Mouse (Mus musculus) CH12.LX (cell line): ENCODE results near the gene Arrdc2. TPM values are rescaled to one million over a fixed set of nuclear protein-coding genes. Genes with fewer than 3 reads are reported as not detected.
A peak's percentile ranks its signal among the peaks of the same experiment; 100 is the strongest.

Experiments used
- DNase-seq: peaks from one replicate; pipeline ENCODE4 v3.0.0-alpha.2; 2013; ENCODE audit errors: extremely low read depth
- H3K27ac ChIP-seq: 2 replicates; pipeline ENCODE4 v1.5.1; 2012; ENCODE audit warnings: low read depth, mild to moderate bottlenecking, control low read depth, moderate library complexity; ENCODE audit not compliant: insufficient read depth
- H3K27me3 ChIP-seq: replicated peaks from 2 replicates; pipeline ENCODE3; 2012; ENCODE audit warnings: inconsistent platforms
- H3K36me3 ChIP-seq, 2 experiments: replicated peaks in 1 of 2; 2 replicates each; pipeline versions ENCODE3 to v1.6.1; 2012; ENCODE audit warnings: inconsistent platforms in 1 of 2, low read length in 1 of 2, mild to moderate bottlenecking in 1 of 2, mixed read lengths in 1 of 2, moderate library complexity in 1 of 2; ENCODE audit not compliant: control insufficient read depth in 1 of 2, insufficient read depth in 1 of 2
- H3K4me1 ChIP-seq, 2 experiments: 2 replicates each; pipeline ENCODE4 v1.6.1; 2012; ENCODE audit warnings: inconsistent platforms in 1 of 2, moderate library complexity in 1 of 2; ENCODE audit not compliant: insufficient read depth in 2 of 2, control insufficient read depth in 1 of 2
- H3K4me2 ChIP-seq: 2 replicates; pipeline ENCODE4 v1.6.1; 2012; ENCODE audit warnings: low read depth, mild to moderate bottlenecking, control low read depth; ENCODE audit not compliant: poor library complexity, insufficient read depth, severe bottlenecking
- H3K4me3 ChIP-seq, 3 experiments: fragments of 150-350 bp in 1 of 3; sonication (generic) in 1 of 3; replicated peaks in 1 of 3; 2 replicates each; pipeline versions ENCODE3 to v1.5.1; 2011 to 2012; ENCODE audit warnings: low read depth in 2 of 3, low read length in 2 of 3, mild to moderate bottlenecking in 2 of 3, moderate library complexity in 2 of 3, control low read depth in 1 of 3, improper control_type of control experiment in 1 of 3, inconsistent platforms in 1 of 3, mixed read lengths in 1 of 3; ENCODE audit not compliant: poor library complexity in 1 of 3
- H3K79me2 ChIP-seq: replicated peaks from 2 replicates; pipeline ENCODE4 v1.6.1; 2012; ENCODE audit warnings: mild to moderate bottlenecking, moderate library complexity; ENCODE audit not compliant: control insufficient read depth, poor library complexity, insufficient read depth, severe bottlenecking; ENCODE audit errors: extremely low read depth
- H3K9ac ChIP-seq: 2 replicates; pipeline ENCODE4 v1.6.1; 2012; ENCODE audit warnings: low read depth, mild to moderate bottlenecking, control low read depth, moderate library complexity; ENCODE audit not compliant: insufficient read depth
- H3K9me3 ChIP-seq: replicated peaks from 2 replicates; pipeline ENCODE3; 2012; ENCODE audit warnings: low read length, inconsistent platforms, mixed read lengths
- CHD1 ChIP-seq: IDR thresholded peaks from 2 replicates; pipeline ENCODE4 v1.6.1; 2012; ENCODE audit warnings: low read depth, low read length, improper control_type of control experiment, inconsistent platforms
- CHD2 ChIP-seq: IDR thresholded peaks from 2 replicates; pipeline ENCODE4 v1.6.1; 2011; ENCODE audit warnings: low read length, improper control_type of control experiment
- CTCF ChIP-seq, 2 experiments: IDR thresholded peaks in 1 of 2; conservative IDR thresholded peaks in 1 of 2; 2 replicates each; pipeline ENCODE4 v1.5.1; 2011 to 2012; ENCODE audit warnings: low read depth in 2 of 2, low read length in 2 of 2, improper control_type of control experiment in 1 of 2, inconsistent platforms in 1 of 2, mild to moderate bottlenecking in 1 of 2, moderate library complexity in 1 of 2
- ELF1 ChIP-seq: IDR thresholded peaks from 2 replicates; pipeline ENCODE4 v1.6.1; 2014; ENCODE audit warnings: low read depth, mild to moderate bottlenecking, inconsistent platforms, low read length, improper control_type of control experiment
- ETS1 ChIP-seq: conservative IDR thresholded peaks from 2 replicates; pipeline ENCODE4 v1.6.1; 2012; ENCODE audit warnings: low read depth, mild to moderate bottlenecking, inconsistent platforms, low read length, improper control_type of control experiment, moderate library complexity
- GABPA ChIP-seq: IDR thresholded peaks from 2 replicates; pipeline ENCODE4 v1.6.1; 2012; ENCODE audit warnings: low read depth, low read length, improper control_type of control experiment, inconsistent platforms; ENCODE audit not compliant: insufficient replicate concordance
- HCFC1 ChIP-seq: IDR thresholded peaks from 2 replicates; pipeline ENCODE4 v1.6.1; 2012; ENCODE audit warnings: low read depth, mild to moderate bottlenecking, inconsistent platforms, low read length, improper control_type of control experiment
- IRF4 ChIP-seq: IDR thresholded peaks from 2 replicates; pipeline ENCODE4 v1.6.1; 2014; ENCODE audit warnings: low read depth, mild to moderate bottlenecking, inconsistent platforms, low read length, improper control_type of control experiment
- JUN ChIP-seq: IDR thresholded peaks from 2 replicates; pipeline ENCODE4 v1.6.1; 2011; ENCODE audit warnings: low read depth, mild to moderate bottlenecking, low read length, improper control_type of control experiment, moderate library complexity; ENCODE audit not compliant: insufficient read depth
- JUND ChIP-seq: conservative IDR thresholded peaks from 2 replicates; pipeline ENCODE4 v1.6.1; 2011; ENCODE audit warnings: low read depth, low read length, improper control_type of control experiment
- KAT2A ChIP-seq: IDR thresholded peaks from 2 replicates; pipeline ENCODE4 v1.6.1; 2012; ENCODE audit warnings: low read length, improper control_type of control experiment, inconsistent platforms; ENCODE audit not compliant: insufficient replicate concordance
- MAX ChIP-seq: IDR thresholded peaks from 2 replicates; pipeline ENCODE4 v1.6.1; 2011; ENCODE audit warnings: low read length, improper control_type of control experiment
- MAZ ChIP-seq: IDR thresholded peaks from 2 replicates; pipeline ENCODE4 v1.6.1; 2012; ENCODE audit warnings: low read depth, mild to moderate bottlenecking, inconsistent platforms, low read length, improper control_type of control experiment, moderate library complexity
- MXI1 ChIP-seq: IDR thresholded peaks from 2 replicates; pipeline ENCODE4 v1.6.1; 2011; ENCODE audit warnings: mild to moderate bottlenecking, low read depth, low read length, improper control_type of control experiment
- MYC ChIP-seq: IDR thresholded peaks from 2 replicates; pipeline ENCODE4 v1.6.1; 2011; ENCODE audit warnings: low read depth, mild to moderate bottlenecking, improper control_type of control experiment, low read length
- NRF1 ChIP-seq: IDR thresholded peaks from 2 replicates; pipeline ENCODE4 v1.6.1; 2014; ENCODE audit warnings: low read depth, mild to moderate bottlenecking, inconsistent platforms, low read length, improper control_type of control experiment, moderate library complexity
- PAX5 ChIP-seq: IDR thresholded peaks from 2 replicates; pipeline ENCODE4 v1.6.1; 2012; ENCODE audit warnings: low read length, inconsistent platforms, mixed read lengths
- POLR2AphosphoS2 ChIP-seq: IDR thresholded peaks from 2 replicates; pipeline ENCODE4 v1.6.1; 2011; ENCODE audit warnings: low read depth, low read length, improper control_type of control experiment
- RAD21 ChIP-seq: IDR thresholded peaks from 2 replicates; pipeline ENCODE4 v1.6.1; 2011; ENCODE audit warnings: low read depth, mild to moderate bottlenecking, low read length, improper control_type of control experiment, moderate library complexity
- RCOR1 ChIP-seq: conservative IDR thresholded peaks from 2 replicates; pipeline ENCODE4 v1.6.1; 2012; ENCODE audit warnings: low read depth, mild to moderate bottlenecking, inconsistent platforms, low read length, improper control_type of control experiment
- SMC3 ChIP-seq: IDR thresholded peaks from 2 replicates; pipeline ENCODE4 v1.6.1; 2011; ENCODE audit warnings: low read depth, low read length, improper control_type of control experiment
- TBP ChIP-seq: conservative IDR thresholded peaks from 2 replicates; pipeline ENCODE4 v1.6.1; 2011; ENCODE audit warnings: low read depth, low read length, improper control_type of control experiment
- TCF12 ChIP-seq: IDR thresholded peaks from 2 replicates; pipeline ENCODE4 v1.6.1; 2014; ENCODE audit warnings: low read depth, mild to moderate bottlenecking, inconsistent platforms, low read length, improper control_type of control experiment
- UBTF ChIP-seq: IDR thresholded peaks from 2 replicates; pipeline ENCODE4 v1.6.1; 2012; ENCODE audit warnings: low read depth, mild to moderate bottlenecking, inconsistent platforms, low read length, improper control_type of control experiment, moderate library complexity
- USF1 ChIP-seq: IDR thresholded peaks from 2 replicates; pipeline ENCODE4 v1.6.1; 2014; ENCODE audit warnings: low read depth, mild to moderate bottlenecking, inconsistent platforms, low read length, improper control_type of control experiment
- USF2 ChIP-seq: conservative IDR thresholded peaks from 2 replicates; pipeline ENCODE4 v1.6.1; 2011; ENCODE audit warnings: low read depth, low read length, improper control_type of control experiment
- ZKSCAN1 ChIP-seq: IDR thresholded peaks from 2 replicates; pipeline ENCODE4 v1.6.1; 2012; ENCODE audit warnings: low read depth, inconsistent platforms, low read length, improper control_type of control experiment, borderline replicate concordance
- dilution Hi-C: fragments of 300-500 bp; cut with MboI; formaldehyde crosslinking; loops from 2 replicates; pipeline ENCODE4 v1.14.3; 2020; ENCODE audit warnings: low sequenced_read_pairs; ENCODE audit not compliant: extremely low pct_unique_long_range_greater_than_20kb, extremely low pct_ligation_motif_present
- in situ Hi-C: fragments of 300-500 bp; cut with MboI; formaldehyde crosslinking; loops from 3 replicates; pipeline ENCODE4 v1.14.3; 2019; ENCODE audit warnings: low sequenced_read_pairs, low pct_ligation_motif_present, low pct_unique_long_range_greater_than_20kb, mixed read lengths
- polyA plus RNA-seq: library from polyadenylated mRNA; unstranded; fragments of >175 nt; gene quantifications from 2 replicates; pipeline ENCODE4 v1.2.1, GENCODE M21; 2012; ENCODE audit warnings: low read depth; ENCODE audit not compliant: insufficient read length
- total RNA-seq, 2 experiments: library from RNA; depleted of rRNA; stranded (reverse); fragments of 300-350 nt in 1 of 2; fragments of >200 nt in 1 of 2; gene quantifications; 2 replicates each; pipeline ENCODE4 v1.2.3; 2012 to 2014

Gene Arrdc2
- total and polyA plus RNA-seq, 3 experiments, result 5.6 to 8.0 (median 6.1) TPM

GRCm38 (mm10) chr8:70839408-70840351 is at the start of gene Arrdc2 (continued):
- peak; percentile 1; the same call in 1 of the 2 replicates for TF ChIP-seq NRF1

DNA sequence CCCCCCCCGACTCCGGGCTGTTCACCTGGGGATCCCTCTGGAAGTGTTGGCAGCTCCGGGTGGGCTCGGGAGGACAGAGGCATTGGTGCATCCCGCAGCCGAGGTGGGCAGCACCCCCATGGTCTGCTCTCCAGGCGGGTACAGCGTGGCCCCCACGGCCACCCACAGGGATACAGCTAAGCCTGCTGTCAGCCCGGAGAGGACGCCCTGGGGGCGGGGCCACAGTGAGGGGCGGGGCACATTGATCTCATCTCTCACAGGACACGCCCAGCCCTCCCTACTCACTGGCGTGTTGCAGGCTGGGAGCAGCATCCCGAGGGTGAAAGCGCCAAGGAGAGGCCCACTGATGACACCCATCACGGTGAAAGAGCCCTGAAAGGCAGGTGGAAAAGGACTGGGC is 48.1 kb upstream of the Arrdc2 start:
- H3K9ac ChIP-seq, result no peak overlapping the region
- peaks cover 12% of the 10 kb centered on the region for H3K9me3 ChIP-seq
- no peak overlapping the region for H3K4me2 ChIP-seq
- no peak for DNase-seq
- H3K79me2 ChIP-seq, result no peaks in the 10 kb centered on the region
- H3K27me3 ChIP-seq, result no peaks in the 10 kb centered on the region
- no peak overlapping the region for H3K27ac ChIP-seq
- dilution Hi-C loops, result no loop called here
- no peak for TF ChIP-seq IRF4
- no peak for TF ChIP-seq ZKSCAN1
- TF ChIP-seq USF2, result no peak
- TF ChIP-seq JUND, result no peak
- no peak for TF ChIP-seq JUN
- TF ChIP-seq CTCF (conservative IDR thresholded peaks at IDR 0.05 in 1 of 2, IDR thresholded peaks at IDR 0.05 in 1 of 2; ENCODE audit: low read depth in 2 of 2, low read length in 2 of 2), result no peak
- TF ChIP-seq ETS1, result no peak
- TF ChIP-seq RCOR1, result no peak
- no peak for TF ChIP-seq TCF12
- no peak for TF ChIP-seq PAX5
- TF ChIP-seq MAX, result no peak
- no peak for TF ChIP-seq MYC
- TF ChIP-seq, all 38 proteins: peak for 0
- in situ Hi-C loops, result no loop called here
- no peak overlapping the region for H3K4me3 ChIP-seq
- peaks cover 13 to 25% of the 10 kb centered on the region in 2 experiments for H3K4me1 ChIP-seq
- H3K36me3 ChIP-seq, result peaks cover 2 to 70% of the 10 kb centered on the region in 2 experiments

DNA sequence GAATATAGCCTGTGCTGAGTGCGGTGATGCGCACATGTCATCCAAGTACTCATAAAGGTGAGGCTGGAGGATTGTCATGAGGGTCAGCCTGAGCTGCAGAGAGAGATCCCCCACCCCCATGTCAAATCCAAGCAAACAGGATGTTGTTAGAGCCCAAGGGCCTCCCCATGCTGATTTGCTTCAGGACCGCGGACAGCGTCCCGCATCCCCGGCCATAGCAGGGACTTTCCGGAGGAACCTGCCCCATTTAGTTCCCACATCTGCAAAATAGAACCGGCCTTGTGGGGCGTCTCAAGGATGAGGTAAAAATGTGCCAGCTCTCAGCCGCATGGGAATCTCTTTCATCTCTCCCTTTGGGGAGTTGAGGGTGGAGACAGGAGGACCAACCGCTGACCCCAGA is 46.1 kb upstream of the Arrdc2 start:
- in situ Hi-C loops, result no loop called here
- TF ChIP-seq PAX5 (no peak), JUN (no peak), RCOR1 (no peak), TCF12 (0 out of 2 replicates have a peak, but pooled peaks have one; percentile 12), ELF1 (no peak), UBTF (0 out of 2 replicates have a peak, but pooled peaks have one; percentile 34), KAT2A (no peak), MAX (peak; percentile 60), RAD21 (no peak), TBP (no peak), CTCF (conservative IDR thresholded peaks at IDR 0.05 in 1 of 2, IDR thresholded peaks at IDR 0.05 in 1 of 2; ENCODE audit: low read depth in 2 of 2, low read length in 2 of 2) (no peak), USF2 (no peak), CHD2 (no peak), MAZ (no peak), MYC (0 out of 2 replicates have a peak, but pooled peaks have one; percentile 36), USF1 (no peak), SMC3 (no peak), NRF1 (no peak), GABPA (no peak), POLR2AphosphoS2 (no peak), HCFC1 (0 out of 2 replicates have a peak, but pooled peaks have one; percentile 20), CHD1 (no peak), MXI1 (peak; percentile 91)

More for the DNA sequence above, 46.1 kb upstream of the Arrdc2 start:
- DNase-seq, result peak; percentile 61
- dilution Hi-C loops, result no loop called here
- no peak overlapping the region for H3K9ac ChIP-seq
- no peak overlapping the region for H3K27ac ChIP-seq
- H3K4me1 ChIP-seq, result peaks cover 13 to 30% of the 10 kb centered on the region in 2 experiments
- peaks cover 0 to 55% of the 10 kb centered on the region in 2 experiments for H3K36me3 ChIP-seq
- H3K4me2 ChIP-seq, result no peak overlapping the region; the same call in 1 of the 2 replicates
- no peak overlapping the region for H3K4me3 ChIP-seq
- H3K27me3 ChIP-seq, result no peaks in the 10 kb centered on the region
- no peaks in the 10 kb centered on the region for H3K9me3 ChIP-seq
- H3K79me2 ChIP-seq, result no peaks in the 10 kb centered on the region
